Mouse (Mus musculus) MEL-GATA-1-ER (cell line): Measurements from ENCODE around the gene Maz.

Experiments used
- DNase-seq: peaks from one replicate; pipeline ENCODE4 v3.0.0-alpha.2; 2012; ENCODE audit warnings: low read depth; ENCODE audit errors: extremely low read depth

The Maz gene

GRCm38 (mm10) chr7:127026984-127027726 is at the start of gene Maz:
Gene Maz (minus strand): TSS chr7:127027037.
- peak; percentile 96 for DNase-seq

- no peak for DNase-seq
These were observed 49.4 kb upstream of the Maz start for GRCm38 (mm10) chr7:127076188-127076587.

- no peak for DNase-seq
These were observed 46.4 kb upstream of the Maz start for GRCm38 (mm10) chr7:127073221-127073620.

GRCm38 (mm10) chr7:127070871-127071413 is 44.1 kb upstream of the Maz start:
- no peak for DNase-seq

- no peak for DNase-seq
These were observed 39.5 kb upstream of the Maz start for GRCm38 (mm10) chr7:127066317-127066716.

- no peak for DNase-seq
These were observed 38.7 kb upstream of the Maz start for GRCm38 (mm10) chr7:127065538-127065937.

- DNase-seq, result no peak
These were observed 28.3 kb upstream of the Maz start for GRCm38 (mm10) chr7:127055026-127055585.

- DNase-seq, result peak; percentile 76
These were observed 15.2 kb upstream of the Maz start, which contains the start of gene Kif22 for GRCm38 (mm10) chr7:127041851-127042672. Gene Kif22 (minus strand): TSS chr7:127042471.

- DNase-seq, result no peak
These were observed 4.4 kb upstream of the Maz start for GRCm38 (mm10) chr7:127031244-127031643.

- DNase-seq, result no peak
These were observed 3.3 kb upstream of the Maz start for GRCm38 (mm10) chr7:127030172-127030571.

GRCm38 (mm10) chr7:127027885-127028284 is 1.0 kb upstream of the Maz start:
- no peak for DNase-seq

- DNase-seq, result no peak
These were observed 237 bp downstream of the Maz start for GRCm38 (mm10) chr7:127026616-127026983.

- DNase-seq, result no peak
These were observed 656 bp downstream of the Maz start for GRCm38 (mm10) chr7:127026161-127026600.

- DNase-seq, result no peak
These were observed 1.2 kb downstream of the Maz start for GRCm38 (mm10) chr7:127025556-127026160.

GRCm38 (mm10) chr7:127024755-127025555 is 1.9 kb downstream of the Maz start:
- DNase-seq, result peak; percentile 70

GRCm38 (mm10) chr7:127023896-127024690 is 2.7 kb downstream of the Maz start:
- DNase-seq, result no peak

GRCm38 (mm10) chr7:127023272-127023691 is 3.6 kb downstream of the Maz start:
- DNase-seq, result no peak

GRCm38 (mm10) chr7:127022528-127023271 is 4.1 kb downstream of the Maz start:
- DNase-seq, result no peak
